Mouse (Mus musculus) thymus, adult 2 months (tissue): Measurements from ENCODE around the gene Arntl2.

Experiments
- CTCF ChIP-seq: fragments of 200-500 bp; IDR thresholded peaks from 2 replicates; pipeline ENCODE4 v1.5.1; 2012; ENCODE audit warnings: mild to moderate bottlenecking, control low read depth, low read length, moderate library complexity, borderline replicate concordance; ENCODE audit not compliant: control insufficient read depth, poor library complexity, insufficient read depth; ENCODE audit errors: extremely low read depth
- POLR2A ChIP-seq: fragments of 200-500 bp; IDR thresholded peaks from 2 replicates; pipeline ENCODE4 v1.6.1; 2012; ENCODE audit warnings: mild to moderate bottlenecking, low read length, control low read depth, moderate library complexity; ENCODE audit not compliant: control insufficient read depth, poor library complexity, insufficient read depth; ENCODE audit errors: extremely low read depth

DNA sequence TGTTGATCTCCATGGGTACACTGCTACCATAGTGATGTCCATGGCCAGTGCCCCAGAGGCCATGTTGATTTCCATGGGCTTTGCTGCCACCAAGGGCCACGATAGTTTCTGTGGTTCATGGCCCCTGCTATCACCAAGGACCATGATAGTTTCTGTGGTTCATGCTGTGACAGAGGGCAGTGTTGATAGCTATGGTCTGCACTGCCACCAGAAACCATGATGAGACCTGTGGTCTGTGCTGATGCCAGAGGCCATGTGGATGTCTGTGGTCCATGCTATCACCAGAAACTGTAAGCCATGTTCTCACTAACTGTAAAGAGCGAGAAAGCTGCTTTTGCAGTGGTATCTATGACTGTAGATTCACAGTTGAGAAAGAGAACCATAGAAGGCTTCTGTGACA is 40.7 kb upstream of the Arntl2 start:
- no peak for TF ChIP-seq CTCF
- no peak for TF ChIP-seq POLR2A
